Mouse (Mus musculus): ENCODE measurements around the gene Uqcr11.

DNA sequence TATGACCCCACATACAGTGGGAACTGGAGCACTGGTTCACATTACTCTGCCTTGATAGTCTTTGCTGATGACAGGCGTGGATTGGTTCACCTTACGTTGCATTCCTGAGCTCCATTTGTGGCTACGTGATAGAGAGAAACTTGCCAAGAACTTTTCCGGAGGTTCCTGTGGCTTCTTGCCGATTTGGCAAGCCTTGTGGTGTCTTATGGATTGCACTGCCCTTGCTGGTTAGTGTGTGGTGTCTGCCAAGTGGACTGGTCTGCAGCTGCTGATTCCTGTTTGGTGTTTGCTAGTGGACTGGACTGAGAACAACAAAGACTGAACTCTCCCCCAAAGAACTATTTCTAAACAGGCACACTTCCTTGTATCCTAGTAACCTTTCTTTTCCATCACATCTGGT is 48.2 kb upstream of the Uqcr11 start:
- TF ChIP-seq CTCF (IDR thresholded peaks at IDR 0.05; ENCODE audit: control insufficient read depth, insufficient read depth, low read length) (no peak), POLR2A (IDR thresholded peaks at IDR 0.05; ENCODE audit: borderline replicate concordance, control insufficient read depth, low read depth, low read length) (no peak)
